Mouse (Mus musculus): ENCODE measurements around the gene Lhfpl4.

- TF ChIP-seq CTCF (IDR thresholded peaks at IDR 0.05; ENCODE audit: insufficient read depth, low read length) (no peak), POLR2A (IDR thresholded peaks at IDR 0.05; ENCODE audit: borderline replicate concordance, extremely low read depth, low read depth, low read length) (no peak)
Measured at GRCm38 (mm10) chr6:113170651-113171050, 24.5 kb downstream of the Lhfpl4 start.

All from lung, adult 2 months (tissue).